Mouse (Mus musculus): Measurements from ENCODE around the gene Map3k13. TPM values are rescaled to one million over a fixed set of nuclear protein-coding genes. Genes with fewer than 3 reads are reported as not detected.
"Not testable (repeated sequence)": the region's sequence is repeated elsewhere in the genome, so short reads cannot be mapped to it uniquely, and the experiment has no call there.

The Map3k13 gene
- polyA plus RNA-seq, 1 experiment from 2014 or later: 7.0 TPM

DNA sequence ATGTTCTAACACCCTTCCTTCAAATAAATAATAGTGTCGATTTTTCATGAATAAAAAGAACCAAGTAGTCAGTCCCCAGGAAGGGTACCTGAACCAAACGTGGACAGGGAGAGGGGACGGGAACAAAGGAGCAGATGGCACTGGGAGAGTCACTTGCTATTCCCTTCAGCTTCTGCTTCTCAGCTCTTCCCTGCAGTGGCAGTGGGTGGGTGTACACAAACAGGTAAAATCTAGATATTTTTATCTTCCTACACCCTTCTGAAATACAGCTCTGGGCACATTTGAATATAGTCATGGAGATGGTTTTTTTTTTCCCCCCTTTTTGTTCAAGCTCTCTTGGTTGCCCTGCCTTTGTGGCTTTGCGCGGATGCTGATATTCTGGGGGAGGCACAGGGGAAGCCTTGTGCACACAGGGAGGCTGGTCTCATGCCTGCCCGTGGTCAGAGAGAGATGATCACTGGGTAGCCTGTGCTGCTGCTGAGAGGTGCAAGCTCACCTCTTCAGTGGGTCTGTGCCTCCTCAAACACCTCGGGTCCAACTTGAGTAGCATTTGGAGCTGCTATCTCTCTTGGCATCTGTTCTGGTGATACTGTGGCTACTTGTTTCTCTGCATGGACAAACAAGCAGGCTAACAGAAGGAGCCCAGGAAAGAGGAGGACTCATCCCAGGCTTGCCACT is 87.6 kb downstream of the Map3k13 start:
- ATAC-seq (replicated peaks): peak; percentile 61; the same call in 1 of the 2 replicates
- WGBS: 47% methylated on average over 7 of the region's 7 CpGs
- peaks cover 13% of the 10 kb centered on the region for H3K4me1 ChIP-seq
- no peaks in the 10 kb centered on the region for H3K36me3 ChIP-seq (replicated peaks)
- no peak overlapping the region for H3K4me3 ChIP-seq
- H3K9me3 ChIP-seq: no peaks in the 10 kb centered on the region
- no peak overlapping the region for H3K9ac ChIP-seq
- peak overlapping the region; percentile 67 for H3K27ac ChIP-seq
- H3K4me2 ChIP-seq: no peak overlapping the region
- H3K27me3 ChIP-seq (replicated peaks): no peaks in the 10 kb centered on the region

DNA sequence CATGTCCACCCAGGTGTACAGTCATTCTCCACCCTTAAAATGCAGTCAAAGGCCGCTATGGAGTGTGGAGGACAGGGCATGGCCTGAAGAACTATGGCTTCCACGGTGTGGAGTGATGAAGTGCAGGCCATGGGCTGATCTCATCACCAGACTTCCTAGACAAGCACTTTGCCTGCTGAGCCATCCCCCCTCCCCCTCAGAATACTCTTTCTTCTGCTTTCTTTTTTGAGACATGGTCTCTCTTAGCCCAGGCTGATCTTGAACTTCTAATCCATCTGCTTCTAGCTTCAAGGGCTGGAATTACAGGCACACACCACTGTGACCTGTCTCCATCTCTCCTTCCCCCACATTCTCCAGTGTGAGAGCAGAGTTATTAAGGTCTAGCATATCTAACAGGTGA is 93.5 kb downstream of the Map3k13 start:
- peaks cover 8% of the 10 kb centered on the region; the same call in 1 of the 2 replicates for H3K36me3 ChIP-seq (replicated peaks)
- no peaks in the 10 kb centered on the region for H3K4me1 ChIP-seq
- no peak for ATAC-seq (replicated peaks)
- H3K27ac ChIP-seq: no peak overlapping the region
- H3K4me3 ChIP-seq: no peak overlapping the region
- H3K9me3 ChIP-seq: no peaks in the 10 kb centered on the region
- H3K4me2 ChIP-seq: no peak overlapping the region
- H3K27me3 ChIP-seq (replicated peaks): no peaks in the 10 kb centered on the region
- 90% methylated on average over 2 of the region's 2 CpGs for WGBS
- H3K9ac ChIP-seq: no peak overlapping the region

DNA sequence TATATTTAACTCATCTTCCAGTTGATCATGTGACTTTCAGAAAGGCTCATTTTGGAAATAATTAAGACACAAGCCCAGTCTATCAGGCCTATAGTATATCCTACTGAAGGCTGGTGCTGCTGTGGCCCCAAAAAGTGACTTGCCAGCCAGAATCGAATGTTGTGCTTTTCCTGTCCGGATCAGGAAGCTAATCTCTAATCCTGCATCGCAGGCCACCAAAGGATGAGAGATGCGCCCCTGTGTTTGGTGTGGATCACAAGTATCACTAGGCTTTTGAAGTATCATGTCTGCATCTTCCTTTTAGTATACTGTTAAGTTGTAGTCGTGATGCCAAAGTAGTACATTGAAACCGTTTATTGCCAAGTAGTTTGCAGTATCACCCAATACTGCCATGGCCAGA is 99.7 kb downstream of the Map3k13 start:
- Histone ChIP-seq H3K4me2 (no peak overlapping the region), H3K36me3 (replicated peaks) (peaks cover 8% of the 10 kb centered on the region; the same call in 1 of the 2 replicates), H3K27me3 (replicated peaks) (no peaks in the 10 kb centered on the region), H3K4me1 (no peaks in the 10 kb centered on the region), H3K9ac (no peak overlapping the region), H3K4me3 (no peak overlapping the region), H3K27ac (no peak overlapping the region), H3K9me3 (no peaks in the 10 kb centered on the region)
- 84% methylated on average over 6 of the region's 6 CpGs for WGBS
- ATAC-seq (replicated peaks): no peak

DNA sequence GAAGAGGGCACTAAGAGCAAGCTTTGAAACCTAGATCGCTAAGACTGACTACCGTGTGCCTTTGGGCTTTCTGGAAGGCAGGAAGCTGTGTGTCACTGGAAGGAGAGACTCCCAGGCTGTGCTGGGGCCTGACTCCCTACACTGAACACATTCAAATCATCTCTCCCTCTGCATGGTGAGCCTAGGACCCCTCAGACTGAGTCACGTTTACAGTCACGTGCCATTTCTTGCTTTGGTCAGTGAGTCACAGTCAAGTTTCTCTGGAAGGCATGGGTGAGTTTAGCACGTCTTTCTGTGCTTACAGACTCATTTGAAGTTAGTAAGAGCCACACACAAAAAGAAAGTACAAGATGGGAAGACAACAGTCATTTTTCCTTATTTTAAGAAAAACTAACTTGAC is 107.1 kb downstream of the Map3k13 start:
- no peaks in the 10 kb centered on the region for H3K4me1 ChIP-seq
- 0 out of 2 replicates have a peak, but pooled peaks cover 6% of the 10 kb centered on the region for H3K36me3 ChIP-seq (replicated peaks)
- ATAC-seq (replicated peaks): no peak
- no peak overlapping the region for H3K27ac ChIP-seq
- 82% methylated on average over 5 of the region's 5 CpGs for WGBS
- H3K9ac ChIP-seq: no peak overlapping the region
- no peak overlapping the region for H3K4me2 ChIP-seq
- no peaks in the 10 kb centered on the region for H3K27me3 ChIP-seq (replicated peaks)
- H3K9me3 ChIP-seq: no peaks in the 10 kb centered on the region
- H3K4me3 ChIP-seq: no peak overlapping the region

DNA sequence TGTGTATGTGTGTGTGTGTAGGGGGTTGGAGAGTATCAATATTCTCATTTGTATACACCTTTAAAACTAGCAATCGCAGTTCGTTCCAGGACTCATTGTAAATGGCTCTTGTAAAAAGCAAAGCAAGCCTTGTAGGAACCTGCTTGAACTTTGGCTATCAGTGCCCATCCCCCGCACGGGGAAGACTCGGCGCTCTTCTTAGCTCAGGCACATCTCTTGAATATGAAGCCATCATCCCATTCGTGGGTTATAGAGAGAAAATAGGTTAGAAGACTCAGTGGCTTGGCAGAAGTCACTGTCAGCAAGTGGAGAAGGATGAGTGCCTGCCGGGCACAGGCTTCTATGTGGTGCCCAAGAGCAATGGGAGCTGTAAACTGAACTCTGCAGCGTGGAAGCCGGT is 110.5 kb downstream of the Map3k13 start:
- Histone ChIP-seq H3K4me3 (no peak overlapping the region), H3K27ac (no peak overlapping the region), H3K9me3 (no peaks in the 10 kb centered on the region), H3K36me3 (replicated peaks) (peaks cover 14% of the 10 kb centered on the region; the same call in 1 of the 2 replicates), H3K9ac (no peak overlapping the region), H3K4me1 (no peaks in the 10 kb centered on the region), H3K27me3 (replicated peaks) (no peaks in the 10 kb centered on the region), H3K4me2 (no peak overlapping the region)
- ATAC-seq (replicated peaks): no peak
- 89% methylated on average over 10 of the region's 10 CpGs for WGBS

DNA sequence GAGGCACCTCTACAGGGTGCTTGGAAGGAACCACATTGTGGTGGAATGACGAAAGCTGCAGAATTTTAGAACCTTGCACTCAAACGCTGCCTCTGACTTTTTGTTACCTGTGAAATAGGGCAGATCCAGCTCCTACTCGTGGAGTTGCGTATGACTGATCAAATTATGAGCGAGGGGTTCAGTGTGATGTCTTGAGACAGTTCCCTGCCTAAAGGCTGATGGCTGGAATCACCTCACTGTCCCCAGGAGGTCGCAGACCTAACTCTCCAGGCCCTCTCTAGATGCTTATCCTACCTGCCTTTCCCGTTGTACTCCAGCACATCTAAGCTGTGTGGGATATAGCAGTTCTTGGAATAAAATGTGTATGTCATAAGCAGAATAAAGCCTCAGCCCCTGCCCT is 111.8 kb downstream of the Map3k13 start:
- no peak overlapping the region for H3K4me3 ChIP-seq
- no peaks in the 10 kb centered on the region for H3K4me1 ChIP-seq
- no peaks in the 10 kb centered on the region for H3K9me3 ChIP-seq
- peaks cover 16% of the 10 kb centered on the region; the same call in 1 of the 2 replicates for H3K36me3 ChIP-seq (replicated peaks)
- WGBS: 93% methylated on average over 7 of the region's 7 CpGs
- no peak for ATAC-seq (replicated peaks)
- H3K27ac ChIP-seq: no peak overlapping the region
- no peak overlapping the region for H3K4me2 ChIP-seq
- H3K9ac ChIP-seq: no peak overlapping the region
- no peaks in the 10 kb centered on the region for H3K27me3 ChIP-seq (replicated peaks)

DNA sequence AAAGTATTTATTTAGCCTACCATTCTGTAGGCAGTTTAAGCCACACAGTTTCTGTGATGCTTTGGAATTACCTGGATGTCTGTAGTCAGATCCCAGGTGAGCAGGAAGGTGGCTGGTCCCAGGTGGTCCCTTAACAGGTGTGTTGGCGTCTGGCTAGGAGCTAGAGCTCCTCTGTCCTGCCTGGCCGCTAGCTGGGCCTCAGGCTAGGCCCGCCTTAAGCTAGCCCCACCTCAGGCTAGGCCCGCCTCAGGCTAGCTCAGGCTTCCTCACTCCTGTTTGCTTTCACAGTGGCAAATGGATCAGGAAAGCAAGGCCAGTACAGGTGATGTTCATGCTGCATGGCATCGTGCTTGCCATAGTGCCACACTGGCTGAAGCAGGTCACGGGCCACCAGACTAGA is 112.8 kb downstream of the Map3k13 start:
- Histone ChIP-seq H3K9me3 (no peaks in the 10 kb centered on the region), H3K27ac (no peak overlapping the region), H3K36me3 (replicated peaks) (peaks cover 18% of the 10 kb centered on the region; the same call in 1 of the 2 replicates), H3K4me3 (no peak overlapping the region), H3K4me2 (no peak overlapping the region), H3K27me3 (replicated peaks) (no peaks in the 10 kb centered on the region), H3K4me1 (no peaks in the 10 kb centered on the region), H3K9ac (no peak overlapping the region)
- WGBS: 94% methylated on average over 6 of the region's 6 CpGs
- ATAC-seq (replicated peaks): no peak

DNA sequence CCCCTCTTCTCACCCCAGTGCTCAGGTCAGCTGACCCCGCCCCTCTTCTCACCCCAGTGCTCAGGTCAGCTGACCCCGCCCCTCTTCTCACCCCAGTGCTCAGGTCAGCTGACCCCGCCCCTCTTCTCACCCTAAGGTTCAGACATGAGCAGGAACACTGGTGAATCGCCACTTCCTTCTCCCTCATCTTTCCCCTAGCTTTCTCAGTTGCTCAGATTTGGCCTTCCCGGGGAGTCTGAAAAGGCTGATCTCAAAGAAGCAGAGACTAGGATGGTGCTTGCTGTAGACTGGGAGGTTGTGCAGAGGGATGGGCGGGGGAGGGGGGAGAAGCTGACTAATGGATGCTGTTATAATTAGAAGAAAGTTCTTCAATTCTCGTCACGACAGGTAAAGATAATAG is 114.8 kb downstream of the Map3k13 start:
- not testable (repeated sequence) for H3K27me3 ChIP-seq (replicated peaks); H3K4me1 ChIP-seq; H3K4me2 ChIP-seq; H3K4me3 ChIP-seq; H3K9me3 ChIP-seq; H3K9ac ChIP-seq; H3K27ac ChIP-seq; ATAC-seq (replicated peaks)
- WGBS: 35% methylated on average over 7 of the region's 8 CpGs
- peaks cover 18% of the 10 kb centered on the region; the same call in 1 of the 2 replicates for H3K36me3 ChIP-seq (replicated peaks)

DNA sequence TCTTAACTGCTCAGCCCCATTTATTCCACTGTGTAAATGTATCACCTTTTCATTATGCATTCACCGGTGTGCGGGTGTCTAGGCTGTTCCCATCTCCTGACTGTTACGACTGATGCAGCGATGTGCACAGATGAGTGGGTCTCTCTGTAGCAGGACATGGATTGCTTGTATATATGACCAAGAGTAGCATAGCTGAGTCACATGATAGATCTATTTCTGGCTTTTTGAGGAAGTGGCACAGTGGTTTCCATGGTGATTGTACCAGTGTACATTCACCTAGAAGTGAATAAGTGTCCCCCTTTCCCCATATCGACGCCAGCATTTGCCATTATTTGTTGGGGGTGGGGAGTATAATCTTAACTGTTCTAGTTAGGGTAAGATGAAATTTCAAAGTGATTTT is 119.2 kb downstream of the Map3k13 start:
- H3K9me3 ChIP-seq: no peaks in the 10 kb centered on the region
- no peaks in the 10 kb centered on the region for H3K4me1 ChIP-seq
- H3K9ac ChIP-seq: no peak overlapping the region
- H3K36me3 ChIP-seq (replicated peaks): peaks cover 30% of the 10 kb centered on the region
- H3K27ac ChIP-seq: no peak overlapping the region
- whole genome bisulfite sequencing: 86% methylated on average over 6 of the region's 6 CpGs
- no peak; the same call in 1 of the 2 replicates for ATAC-seq (replicated peaks)
- no peak overlapping the region for H3K4me3 ChIP-seq
- no peak overlapping the region for H3K4me2 ChIP-seq
- H3K27me3 ChIP-seq (replicated peaks): no peaks in the 10 kb centered on the region

DNA sequence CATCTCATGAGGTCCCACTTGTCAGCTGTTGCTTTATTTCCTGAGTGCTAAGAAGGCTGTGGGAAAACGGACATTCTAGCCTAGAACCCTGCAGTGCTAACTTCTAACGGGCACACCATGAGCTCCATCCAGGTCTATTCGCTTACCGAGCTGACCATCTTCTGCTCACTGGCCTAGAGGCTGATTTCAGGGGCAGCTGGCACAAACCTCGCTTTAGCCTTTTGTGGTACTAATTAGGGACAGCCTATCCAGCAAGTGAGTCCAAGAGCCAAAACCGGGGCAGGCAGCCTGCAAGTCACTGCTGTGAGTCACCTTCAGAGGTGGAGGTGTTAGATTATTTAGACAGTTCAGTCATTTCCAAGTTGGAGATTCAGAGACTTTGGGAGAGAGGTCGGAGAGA is 122.5 kb downstream of the Map3k13 start:
- no peaks in the 10 kb centered on the region for H3K4me1 ChIP-seq
- H3K9ac ChIP-seq: no peak overlapping the region
- 86% methylated on average over 7 of the region's 7 CpGs for WGBS
- no peak for ATAC-seq (replicated peaks)
- no peaks in the 10 kb centered on the region for H3K27me3 ChIP-seq (replicated peaks)
- H3K27ac ChIP-seq: no peak overlapping the region
- H3K4me2 ChIP-seq: no peak overlapping the region
- H3K9me3 ChIP-seq: no peaks in the 10 kb centered on the region
- H3K4me3 ChIP-seq: no peak overlapping the region
- peaks cover 21% of the 10 kb centered on the region for H3K36me3 ChIP-seq (replicated peaks)

DNA sequence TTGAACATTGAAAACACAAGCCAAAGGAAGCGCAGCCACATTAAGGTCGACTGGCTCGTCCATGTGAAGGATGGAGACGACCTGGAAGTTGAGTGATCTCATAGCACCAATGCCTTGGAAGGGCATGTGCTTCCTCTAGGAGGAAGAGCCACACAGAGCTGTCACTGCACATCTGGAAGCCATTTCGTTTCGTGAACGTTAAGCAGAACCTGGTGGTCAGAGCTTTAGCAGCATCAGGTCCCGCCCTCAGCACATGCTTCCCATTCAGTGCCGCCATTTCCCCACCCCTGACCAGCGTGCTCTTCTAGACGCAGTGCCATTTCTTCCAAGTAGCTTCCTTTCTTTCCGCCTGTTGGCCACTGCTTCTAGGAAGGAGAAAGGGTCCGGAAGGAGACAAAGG is 134.3 kb downstream of the Map3k13 start:
- H3K4me1 ChIP-seq: no peaks in the 10 kb centered on the region
- no peak overlapping the region for H3K27ac ChIP-seq
- H3K4me3 ChIP-seq: no peak overlapping the region
- ATAC-seq (replicated peaks): no peak
- 91% methylated on average over 13 of the region's 13 CpGs for WGBS
- H3K36me3 ChIP-seq (replicated peaks): peaks cover 33% of the 10 kb centered on the region
- H3K9me3 ChIP-seq: no peaks in the 10 kb centered on the region
- H3K27me3 ChIP-seq (replicated peaks): no peaks in the 10 kb centered on the region
- no peak overlapping the region for H3K9ac ChIP-seq
- no peak overlapping the region for H3K4me2 ChIP-seq

DNA sequence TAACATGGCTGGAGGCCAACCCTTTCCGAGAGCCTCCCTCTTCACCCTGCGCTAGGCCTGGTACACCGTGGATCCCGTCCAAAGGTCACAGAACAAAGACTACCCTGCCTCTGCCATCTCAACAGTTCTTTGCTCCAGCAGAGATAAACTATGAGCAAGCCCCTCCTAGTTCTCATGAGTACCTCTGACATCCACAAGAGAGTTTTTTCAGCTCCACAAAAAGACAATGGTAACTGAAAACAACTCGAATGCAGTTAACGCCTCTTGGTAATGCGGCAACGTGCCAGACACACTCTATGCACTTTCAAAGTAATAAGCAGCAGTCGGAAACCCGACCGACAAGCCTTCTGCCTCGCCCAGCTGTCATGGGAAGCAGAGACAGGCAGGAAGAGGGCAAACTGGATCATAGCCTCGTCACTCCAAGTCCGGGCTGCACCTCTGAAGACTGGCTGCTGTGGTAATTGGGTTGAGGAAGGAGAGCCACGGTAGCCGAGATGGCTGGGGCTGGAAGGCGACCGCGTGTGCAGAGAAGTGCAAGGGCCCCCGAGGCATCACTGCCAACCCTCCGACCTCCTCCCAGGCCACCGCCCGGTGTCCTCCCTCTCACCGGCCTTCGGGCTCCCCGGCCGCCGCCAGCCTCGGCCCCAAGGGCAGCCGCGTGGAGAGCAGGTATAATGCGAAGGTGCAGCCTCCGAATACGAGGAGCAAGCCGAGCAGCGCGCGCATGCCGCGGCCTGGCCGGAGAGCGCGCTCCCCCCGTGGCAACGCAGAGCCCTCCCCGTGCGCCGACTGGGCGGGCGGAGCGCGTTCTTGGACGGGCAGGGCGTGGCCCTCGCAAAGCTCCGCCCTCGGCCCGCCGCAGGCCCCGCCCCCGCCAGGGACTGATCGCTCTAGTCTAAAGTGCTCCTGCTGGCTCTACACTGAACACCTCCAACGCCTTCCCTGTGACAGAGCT is 152.9 kb downstream of the Map3k13 start, which contains the start of gene Tmem41a:
Gene Tmem41a (minus strand): TSS at position 792 of the 955 bp plus-strand sequence.
- Histone ChIP-seq H3K9ac (peak within 1 kb of the TSS; percentile 69), H3K4me3 (peak within 1 kb of the TSS; percentile 70), H3K27ac (peak within 1 kb of the TSS; percentile 70), H3K4me2 (peak within 1 kb of the TSS; percentile 76), H3K9me3 (no peaks in the 10 kb centered on the region), H3K36me3 (replicated peaks) (no peaks in the 10 kb centered on the region), H3K4me1 (peaks cover 11% of the 10 kb centered on the region), H3K27me3 (replicated peaks) (no peaks in the 10 kb centered on the region)
- peak; percentile 98 for ATAC-seq (replicated peaks)
- WGBS: under 1% methylated on average over 55 of the region's 63 CpGs

Data from midbrain, embryonic 15.5 days (tissue).